Mouse (Mus musculus) layer of hippocampus, adult 9-10 months (tissue): ENCODE data around the gene Dnajb1.
"Not testable (repeated sequence)": the region's sequence is repeated elsewhere in the genome, so short reads cannot be mapped to it uniquely, and the experiment has no call there.

Source experiments
- DNase-seq: peaks from one replicate; pipeline ENCODE4 v3.0.0; 2022; ENCODE audit warnings: low spot score

Dnajb1 gene

GRCm38 (mm10) chr8:83578131-83579055 lies 29.6 kb upstream of the Dnajb1 start:
- DNase-seq = no peak

GRCm38 (mm10) chr8:83579676-83580075 lies 28.3 kb upstream of the Dnajb1 start:
- DNase-seq = no peak

GRCm38 (mm10) chr8:83580826-83581225 lies 27.2 kb upstream of the Dnajb1 start:
- no peak for DNase-seq

- DNase-seq = no peak
Observed at GRCm38 (mm10) chr8:83582226-83582625, 25.8 kb upstream of the Dnajb1 start.

- no peak for DNase-seq
Observed at GRCm38 (mm10) chr8:83583236-83583635, 24.8 kb upstream of the Dnajb1 start.

GRCm38 (mm10) chr8:83584771-83585170 lies 23.2 kb upstream of the Dnajb1 start:
- no peak for DNase-seq

GRCm38 (mm10) chr8:83585333-83585732 lies 22.7 kb upstream of the Dnajb1 start:
- no peak for DNase-seq

- no peak for DNase-seq
Observed at GRCm38 (mm10) chr8:83587644-83588043, 20.3 kb upstream of the Dnajb1 start.

- no peak for DNase-seq
Observed at GRCm38 (mm10) chr8:83588886-83589285, 19.1 kb upstream of the Dnajb1 start.

- DNase-seq = no peak
Observed at GRCm38 (mm10) chr8:83590488-83591023, 17.4 kb upstream of the Dnajb1 start.

- no peak for DNase-seq
Observed at GRCm38 (mm10) chr8:83592682-83593081, 15.3 kb upstream of the Dnajb1 start.

- no peak for DNase-seq
Observed at GRCm38 (mm10) chr8:83593325-83594166, 14.4 kb upstream of the Dnajb1 start.

- DNase-seq = peak; percentile 91
Observed at GRCm38 (mm10) chr8:83594167-83595049, 13.6 kb upstream of the Dnajb1 start.

GRCm38 (mm10) chr8:83595050-83595345 lies 13.0 kb upstream of the Dnajb1 start:
- DNase-seq = not testable (repeated sequence)

GRCm38 (mm10) chr8:83596369-83596768 lies 11.6 kb upstream of the Dnajb1 start:
- no peak for DNase-seq

GRCm38 (mm10) chr8:83598146-83598545 lies 9.8 kb upstream of the Dnajb1 start:
- DNase-seq = no peak

- no peak for DNase-seq
Observed at GRCm38 (mm10) chr8:83599814-83600213, 8.2 kb upstream of the Dnajb1 start.

- DNase-seq = no peak
Observed at GRCm38 (mm10) chr8:83602650-83603029, 5.4 kb upstream of the Dnajb1 start.

GRCm38 (mm10) chr8:83608398-83608829 lies 421 bp downstream of the Dnajb1 start:
- no peak for DNase-seq

- DNase-seq = no peak
Observed at GRCm38 (mm10) chr8:83609086-83609485, 1.1 kb downstream of the Dnajb1 start.

GRCm38 (mm10) chr8:83609547-83610180 lies 1.7 kb downstream of the Dnajb1 start:
- DNase-seq = no peak
